Mouse (Mus musculus) ES-E14 (cell line): Measurements from ENCODE around the gene Mylk4. TPM values are rescaled to one million over a fixed set of nuclear protein-coding genes. Genes with fewer than 3 reads are reported as not detected.

Experiments used
- DNase-seq: peaks from one replicate; pipeline ENCODE4 v3.0.0-alpha.2; 2013; ENCODE audit warnings: low read depth, low spot score
- H3K27ac ChIP-seq: 2 replicates; pipeline ENCODE4 v1.5.1; 2012; ENCODE audit warnings: low read depth, mild to moderate bottlenecking, low read length, moderate library complexity, mixed read lengths; ENCODE audit not compliant: poor library complexity, insufficient read depth, severe bottlenecking
- H3K36me3 ChIP-seq: 2 replicates; pipeline ENCODE4 v1.6.1; 2012; ENCODE audit warnings: mild to moderate bottlenecking, low read length, moderate library complexity, mixed read lengths; ENCODE audit not compliant: control insufficient read depth, poor library complexity, insufficient read depth, severe bottlenecking
- H3K4me1 ChIP-seq, 2 experiments: fragments of 150-350 bp in 1 of 2; sonication (generic) in 1 of 2; 2 replicates each; pipeline ENCODE4 v1.6.1; 2012; ENCODE audit warnings: low read length in 2 of 2, mild to moderate bottlenecking in 1 of 2, mixed read lengths in 1 of 2; ENCODE audit not compliant: control insufficient read depth in 2 of 2, insufficient read depth in 2 of 2, poor library complexity in 1 of 2
- H3K4me3 ChIP-seq, 2 experiments: fragments of 150-350 bp in 1 of 2; sonication (generic) in 1 of 2; 2 replicates each; pipeline ENCODE4 v1.5.1; 2012; ENCODE audit warnings: low read length in 2 of 2, low read depth in 1 of 2, mild to moderate bottlenecking in 1 of 2, mixed read lengths in 1 of 2; ENCODE audit not compliant: insufficient read depth in 1 of 2, poor library complexity in 1 of 2, severe bottlenecking in 1 of 2
- H3K9ac ChIP-seq: 2 replicates; pipeline ENCODE4 v1.6.1; 2012; ENCODE audit warnings: low read depth, mild to moderate bottlenecking, low read length, mixed read lengths; ENCODE audit not compliant: poor library complexity, insufficient read depth, severe bottlenecking
- H3K9me3 ChIP-seq: fragments of 150-350 bp; sonication (generic); 2 replicates; pipeline ENCODE4 v1.6.1; 2012; ENCODE audit warnings: low read depth, mild to moderate bottlenecking, low read length; ENCODE audit not compliant: control insufficient read depth, insufficient read depth
- CHD2 ChIP-seq: IDR thresholded peaks from 2 replicates; pipeline ENCODE4 v1.6.1; 2014; ENCODE audit warnings: mild to moderate bottlenecking, low read depth, low read length, inconsistent platforms
- HCFC1 ChIP-seq: IDR thresholded peaks from 2 replicates; pipeline ENCODE4 v1.6.1; 2012; ENCODE audit warnings: low read length, inconsistent platforms, borderline replicate concordance; ENCODE audit not compliant: insufficient read depth
- MAFK ChIP-seq: IDR thresholded peaks from 2 replicates; pipeline ENCODE4 v1.6.1; 2014; ENCODE audit warnings: mild to moderate bottlenecking, low read depth, low read length, inconsistent platforms; ENCODE audit not compliant: insufficient read depth
- ZC3H11A ChIP-seq: IDR thresholded peaks from 2 replicates; pipeline ENCODE4 v1.6.1; 2012; ENCODE audit warnings: low read depth, mild to moderate bottlenecking, inconsistent platforms, low read length, borderline replicate concordance
- ZNF384 ChIP-seq: IDR thresholded peaks from 2 replicates; pipeline ENCODE4 v1.6.1; 2012; ENCODE audit warnings: low read depth, low read length, inconsistent platforms
- in situ Hi-C, 2 experiments: fragments of 600-800 bp; cut with MboI; formaldehyde crosslinking; loops; one replicate each; pipeline ENCODE4 v1.15.1; 2025; ENCODE audit warnings: low sequenced_read_pairs in 2 of 2, inconsistent platforms in 1 of 2; ENCODE audit not compliant: unreplicated experiment in 2 of 2
- total RNA-seq: library from RNA; depleted of rRNA; stranded (reverse); fragments of 300-350 nt; gene quantifications from 2 replicates; pipeline ENCODE4 v1.2.3, GENCODE M21; 2012

Mylk4 gene
- total RNA-seq, 1 experiment = not detected

DNA sequence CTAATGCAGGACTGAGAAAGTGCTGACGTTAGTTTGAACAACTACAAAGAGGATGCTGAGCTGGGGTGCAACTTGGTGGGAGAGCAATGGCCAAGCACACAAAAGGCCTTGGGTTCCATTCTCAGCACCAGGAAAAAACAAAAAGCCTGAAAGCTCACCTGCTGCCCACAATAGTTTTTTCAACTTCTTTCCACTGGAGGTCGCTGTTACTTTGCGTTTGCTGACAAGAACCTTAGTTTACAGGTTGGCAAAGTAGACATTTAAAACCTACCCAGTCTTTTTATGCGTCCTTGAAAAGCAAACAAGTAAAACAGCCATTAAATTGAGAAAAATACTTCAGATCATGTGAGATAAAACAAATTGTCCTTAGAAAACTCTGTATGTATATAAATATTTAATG lies 15.7 kb downstream of the Mylk4 start:
- Histone ChIP-seq H3K9me3 (no peaks in the 10 kb centered on the region), H3K4me1 (peaks cover 0 to 3% of the 10 kb centered on the region in 2 experiments; a peak in 1 of 4 replicates), H3K9ac (no peak overlapping the region), H3K27ac (no peak overlapping the region), H3K4me3 (no peak overlapping the region), H3K36me3 (no peaks in the 10 kb centered on the region)
- TF ChIP-seq MAFK = no peak
- no peak for TF ChIP-seq ZC3H11A
- DNase-seq = peak; percentile 43
- in situ Hi-C loops = no loop called here

DNA sequence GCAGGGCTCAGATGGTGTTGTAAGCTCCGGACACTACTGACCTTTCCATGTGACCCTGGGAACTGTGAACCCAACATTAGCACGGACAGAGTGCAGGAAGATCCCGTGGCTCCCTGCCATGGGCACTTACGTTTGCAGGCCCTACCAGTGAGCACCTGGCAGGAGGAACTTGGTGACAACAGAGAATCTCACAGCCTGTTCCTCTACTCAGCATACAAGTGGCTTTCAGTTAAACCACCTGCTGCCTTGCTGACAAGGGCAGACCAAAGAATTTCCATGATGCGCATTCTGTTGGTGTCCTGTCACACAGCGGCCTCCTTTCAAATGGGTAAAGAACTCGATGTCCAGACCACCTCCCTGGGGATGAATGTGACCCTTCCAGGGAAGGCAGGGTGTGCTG lies 19.3 kb downstream of the Mylk4 start:
- DNase-seq = peak; percentile 2
- H3K4me1 ChIP-seq = peaks cover 0 to 3% of the 10 kb centered on the region in 2 experiments; a peak in 1 of 4 replicates
- in situ Hi-C loops = no loop called here

DNA sequence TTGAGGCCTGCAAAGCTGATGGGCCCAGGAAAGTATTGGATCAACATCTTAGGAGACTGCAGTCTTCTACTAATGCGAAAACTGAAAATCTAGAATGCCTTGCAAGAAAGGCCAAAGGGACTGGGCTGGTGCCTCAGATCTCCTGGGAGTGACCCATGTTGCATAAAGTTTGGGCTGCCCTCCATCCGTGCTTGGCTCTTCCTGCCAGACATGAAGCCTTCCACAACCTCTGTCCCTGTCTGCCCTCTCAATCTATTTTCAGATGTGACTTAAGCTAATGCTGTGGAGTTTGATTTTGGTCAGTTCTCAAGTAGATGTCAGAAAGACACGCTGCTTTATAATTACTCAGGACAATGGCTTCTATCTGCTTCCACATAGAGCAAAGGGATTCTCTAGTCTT lies 20.6 kb downstream of the Mylk4 start:
- H3K4me1 ChIP-seq = peaks cover 0 to 3% of the 10 kb centered on the region in 2 experiments; a peak in 1 of 4 replicates
- in situ Hi-C loops = no loop called here

More for the DNA sequence above, 19.3 kb downstream of the Mylk4 start:
- no peak overlapping the region for H3K9ac ChIP-seq
- no peaks in the 10 kb centered on the region for H3K9me3 ChIP-seq
- H3K36me3 ChIP-seq = no peaks in the 10 kb centered on the region
- no peak overlapping the region for H3K27ac ChIP-seq
- H3K4me3 ChIP-seq = no peak overlapping the region
- TF ChIP-seq CHD2 (no peak), ZC3H11A (no peak), ZNF384 (no peak), HCFC1 (no peak)

DNA sequence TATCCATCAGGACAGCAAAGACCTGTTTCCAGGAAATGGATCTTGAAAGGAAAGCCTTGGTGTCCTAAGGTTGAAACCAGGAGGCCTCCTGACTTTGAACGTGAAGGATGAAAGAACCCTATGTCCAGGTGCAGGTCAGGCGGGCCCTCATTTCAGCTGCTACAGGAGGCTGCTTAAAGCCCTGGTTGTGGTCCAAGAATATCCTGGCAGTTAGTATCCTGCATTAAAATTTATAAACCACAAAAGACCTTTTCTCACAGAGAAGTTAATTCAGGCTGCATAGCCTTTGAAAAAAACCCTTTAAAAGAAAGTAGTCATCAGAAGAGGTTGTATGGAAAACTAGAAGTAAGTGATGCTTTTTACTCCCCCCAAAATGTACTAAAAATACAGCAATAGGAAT lies 23.0 kb downstream of the Mylk4 start:
- H3K4me3 ChIP-seq = no peak overlapping the region
- H3K9me3 ChIP-seq = no peaks in the 10 kb centered on the region
- DNase-seq = no peak
- TF ChIP-seq CHD2 (no peak), HCFC1 (no peak), ZNF384 (no peak), MAFK (no peak), ZC3H11A (no peak)
- no peaks in the 10 kb centered on the region for H3K36me3 ChIP-seq
- H3K9ac ChIP-seq = no peak overlapping the region
- in situ Hi-C loops = no loop called here
- peaks cover 0 to 3% of the 10 kb centered on the region in 2 experiments; a peak in 1 of 4 replicates for H3K4me1 ChIP-seq
- no peak overlapping the region for H3K27ac ChIP-seq

More for the DNA sequence above, 20.6 kb downstream of the Mylk4 start:
- DNase-seq = no peak
- Histone ChIP-seq H3K9me3 (no peaks in the 10 kb centered on the region), H3K27ac (no peak overlapping the region), H3K4me3 (no peak overlapping the region), H3K36me3 (no peaks in the 10 kb centered on the region), H3K9ac (no peak overlapping the region)
- TF ChIP-seq CHD2 (no peak), MAFK (no peak), HCFC1 (no peak), ZC3H11A (no peak), ZNF384 (no peak)

DNA sequence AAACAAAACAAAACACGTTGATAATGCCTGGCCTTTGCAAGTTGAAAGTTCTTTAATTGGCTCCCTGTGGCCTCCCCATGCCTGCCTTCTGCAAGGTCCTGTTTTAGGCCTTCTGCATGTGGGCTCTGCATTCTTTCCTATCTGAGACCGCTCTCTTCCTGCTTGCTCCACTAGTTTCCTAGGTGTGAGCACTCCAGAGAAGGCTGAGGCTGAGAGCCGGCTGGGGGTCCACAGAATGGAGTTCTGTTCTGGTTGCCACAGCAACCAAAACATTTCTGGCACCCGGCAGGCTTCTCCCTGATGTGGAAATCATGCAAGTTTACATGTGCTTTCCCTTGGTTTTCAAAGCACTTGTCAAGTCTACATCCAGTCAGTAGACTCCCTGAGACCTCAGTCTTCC lies 24.7 kb downstream of the Mylk4 start:
- no peak overlapping the region for H3K4me3 ChIP-seq
- H3K4me1 ChIP-seq = no peaks in the 10 kb centered on the region
- TF ChIP-seq ZC3H11A = no peak
- TF ChIP-seq CHD2 = no peak
- TF ChIP-seq MAFK = no peak
- TF ChIP-seq ZNF384 = no peak
- TF ChIP-seq HCFC1 = no peak
- no peak overlapping the region for H3K27ac ChIP-seq
- DNase-seq = no peak
- no peak overlapping the region for H3K9ac ChIP-seq
- H3K9me3 ChIP-seq = no peaks in the 10 kb centered on the region
- in situ Hi-C loops = no loop called here
- H3K36me3 ChIP-seq = no peaks in the 10 kb centered on the region
